Mouse (Mus musculus): ENCODE results near the gene Necap2. TPM values are rescaled to one million over a fixed set of nuclear protein-coding genes. Genes with fewer than 3 reads are reported as not detected.
A peak's percentile ranks its signal among the peaks of the same experiment; 100 is the strongest.

The Necap2 gene
- 87.5 and 93.3 TPM in 2 replicates for polyA plus RNA-seq (2015; fragmentation: Nextera tagmentation; extraction: Ambion mirVana)

DNA sequence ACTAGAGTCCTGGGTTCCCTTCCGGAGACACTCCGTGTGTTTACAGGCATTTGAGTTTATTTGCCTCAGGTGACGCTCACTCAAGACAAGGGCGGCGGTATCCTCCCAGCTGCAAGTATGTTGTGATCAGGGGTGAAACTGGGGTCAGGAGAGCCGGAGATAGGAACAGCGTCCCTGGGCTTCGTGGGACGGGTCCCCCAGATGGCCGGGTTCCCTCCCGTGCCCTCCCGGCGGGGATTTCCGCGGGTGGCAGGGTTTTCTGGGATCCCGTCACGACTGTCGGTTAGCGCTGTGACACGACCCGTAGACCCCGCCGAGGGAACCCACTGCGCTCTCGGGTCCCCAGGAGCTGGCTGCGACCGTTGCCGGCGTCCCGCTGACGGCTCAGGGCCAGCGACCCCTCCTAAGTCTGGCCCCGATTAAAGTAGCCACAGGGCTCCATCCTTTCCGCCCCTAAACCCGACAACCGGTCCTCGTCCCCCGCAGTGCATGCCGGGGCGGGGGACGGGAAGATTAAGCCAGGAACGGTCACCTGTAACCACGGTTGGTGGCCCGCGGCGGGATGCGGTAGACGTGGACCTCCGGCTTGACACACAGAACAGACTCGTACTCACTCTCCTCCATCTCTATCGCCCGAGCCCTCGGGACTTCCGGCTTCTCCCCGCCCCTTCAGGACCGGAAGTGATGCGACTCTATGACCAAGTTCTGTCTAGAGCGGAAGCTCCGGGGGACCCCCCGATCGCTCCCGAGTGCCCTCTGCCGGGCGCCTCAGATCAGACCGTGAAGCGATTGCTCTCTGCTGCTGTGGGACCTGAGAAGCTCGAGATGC lies at the start of gene Necap2:
Necap2 (minus strand) TSS at position 677 of the 829 bp plus-strand sequence.
- under 1% methylated on average over 67 of the region's 67 CpGs for WGBS (ENCODE audit: insufficient replicate concordance)
- H3K9ac ChIP-seq (ENCODE audit: low read depth, low read length), result peak within 1 kb of the TSS; percentile 90
- no peaks in the 10 kb centered on the region for H3K9me3 ChIP-seq (replicated peaks; ENCODE audit: control insufficient read depth, low read length)
- H3K4me2 ChIP-seq (ENCODE audit: low read depth, low read length), result peak within 1 kb of the TSS; percentile 82
- H3K36me3 ChIP-seq (ENCODE audit: control insufficient read depth, insufficient read depth), result peaks cover 11% of the 10 kb centered on the region
- peak within 1 kb of the TSS; percentile 94 for H3K27ac ChIP-seq (ENCODE audit: low read length)
- peak within 1 kb of the TSS; percentile 88 for H3K4me3 ChIP-seq (ENCODE audit: low read depth, low read length)
- ATAC-seq (ENCODE audit: low read depth), result peak; percentile 83
- H3K27me3 ChIP-seq (ENCODE audit: control insufficient read depth, insufficient read depth, low read depth, low read length), result no peaks in the 10 kb centered on the region
- peaks cover 47% of the 10 kb centered on the region for H3K4me1 ChIP-seq (ENCODE audit: control insufficient read depth, low read depth, low read length)

GRCm38 (mm10) chr4:141123065-141123464 lies 44.9 kb upstream of the Necap2 start:
- Histone ChIP-seq H3K4me1 (ENCODE audit: control insufficient read depth, low read depth, low read length) (peaks cover 4% of the 10 kb centered on the region), H3K27ac (ENCODE audit: low read length) (no peak overlapping the region), H3K27me3 (ENCODE audit: control insufficient read depth, insufficient read depth, low read depth, low read length) (no peaks in the 10 kb centered on the region), H3K9ac (ENCODE audit: low read depth, low read length) (no peak overlapping the region), H3K4me3 (ENCODE audit: low read depth, low read length) (no peak overlapping the region), H3K4me2 (ENCODE audit: low read depth, low read length) (no peak overlapping the region), H3K9me3 (replicated peaks; ENCODE audit: control insufficient read depth, low read length) (no peaks in the 10 kb centered on the region), H3K36me3 (ENCODE audit: control insufficient read depth, insufficient read depth) (peaks cover 4% of the 10 kb centered on the region; the same call in 1 of the 2 replicates)
- ATAC-seq (ENCODE audit: low read depth), result no peak
- 42% methylated on average over 1 of the region's 1 CpGs for WGBS (ENCODE audit: insufficient replicate concordance)

GRCm38 (mm10) chr4:141122663-141123062 lies 44.5 kb upstream of the Necap2 start:
- H3K27ac ChIP-seq (ENCODE audit: low read length), result no peak overlapping the region
- WGBS (ENCODE audit: insufficient replicate concordance), result 73% methylated on average over 7 of the region's 7 CpGs

DNA sequence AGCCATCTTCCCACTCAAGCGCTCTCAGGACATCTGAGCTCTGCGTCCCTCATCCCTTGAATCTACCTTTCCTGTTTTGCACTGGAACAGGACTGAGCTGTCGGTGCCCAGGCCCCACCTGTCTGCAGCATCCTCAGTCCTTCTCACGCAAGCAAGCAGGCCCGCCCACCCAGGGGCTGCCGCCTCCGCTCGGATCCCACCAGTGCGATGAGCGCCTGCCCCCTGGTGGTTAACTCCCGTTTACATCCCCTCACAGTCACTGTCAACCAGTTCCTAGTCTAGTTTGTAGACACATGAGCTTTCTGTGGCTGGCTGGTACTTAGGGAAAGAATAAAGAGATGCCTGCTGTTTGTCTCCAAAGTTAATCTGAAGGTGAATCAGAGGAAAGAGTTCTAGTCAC lies 42.5 kb upstream of the Necap2 start:
- 29% methylated on average over 11 of the region's 11 CpGs for WGBS (ENCODE audit: insufficient replicate concordance)
- no peaks in the 10 kb centered on the region for H3K27me3 ChIP-seq (ENCODE audit: control insufficient read depth, insufficient read depth, low read depth, low read length)
- H3K9ac ChIP-seq (ENCODE audit: low read depth, low read length), result no peak overlapping the region
- no peak overlapping the region for H3K4me3 ChIP-seq (ENCODE audit: low read depth, low read length)
- no peak overlapping the region for H3K4me2 ChIP-seq (ENCODE audit: low read depth, low read length)
- peak; percentile 22; the same call in 1 of the 2 replicates for ATAC-seq (ENCODE audit: low read depth)
- H3K27ac ChIP-seq (ENCODE audit: low read length), result no peak overlapping the region
- peaks cover 6% of the 10 kb centered on the region for H3K4me1 ChIP-seq (ENCODE audit: control insufficient read depth, low read depth, low read length)
- no peaks in the 10 kb centered on the region for H3K9me3 ChIP-seq (replicated peaks; ENCODE audit: control insufficient read depth, low read length)
- H3K36me3 ChIP-seq (ENCODE audit: control insufficient read depth, insufficient read depth), result peaks cover 14% of the 10 kb centered on the region

More at GRCm38 (mm10) chr4:141122663-141123062, 44.5 kb upstream of the Necap2 start:
- no peak overlapping the region for H3K4me2 ChIP-seq (ENCODE audit: low read depth, low read length)
- no peak overlapping the region for H3K9ac ChIP-seq (ENCODE audit: low read depth, low read length)
- H3K36me3 ChIP-seq (ENCODE audit: control insufficient read depth, insufficient read depth), result peaks cover 8% of the 10 kb centered on the region
- no peaks in the 10 kb centered on the region for H3K9me3 ChIP-seq (replicated peaks; ENCODE audit: control insufficient read depth, low read length)
- ATAC-seq (ENCODE audit: low read depth), result no peak
- peaks cover 4% of the 10 kb centered on the region for H3K4me1 ChIP-seq (ENCODE audit: control insufficient read depth, low read depth, low read length)
- H3K27me3 ChIP-seq (ENCODE audit: control insufficient read depth, insufficient read depth, low read depth, low read length), result no peaks in the 10 kb centered on the region
- no peak overlapping the region for H3K4me3 ChIP-seq (ENCODE audit: low read depth, low read length)

DNA sequence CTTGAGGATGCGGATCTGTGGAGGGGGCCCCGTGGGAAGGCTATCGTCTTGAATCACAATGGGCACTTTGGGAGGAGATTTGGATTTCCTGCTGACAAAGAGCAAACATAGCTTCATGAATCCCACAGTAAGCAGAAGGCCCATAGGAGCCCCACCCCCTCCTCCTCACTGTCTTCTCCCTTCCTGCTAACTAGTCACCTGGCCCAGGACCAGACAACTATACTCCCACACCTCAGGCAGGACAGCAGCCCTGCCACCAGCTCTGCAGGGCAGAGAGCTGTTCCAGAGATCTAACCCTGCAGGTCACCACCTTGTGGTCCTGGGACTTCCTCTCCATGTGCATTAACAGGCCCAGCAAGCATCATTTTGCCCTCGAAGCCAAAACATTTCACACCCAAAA lies 40.5 kb upstream of the Necap2 start:
- no peak for ATAC-seq (ENCODE audit: low read depth)
- Histone ChIP-seq H3K27ac (ENCODE audit: low read length) (no peak overlapping the region), H3K4me3 (ENCODE audit: low read depth, low read length) (no peak overlapping the region), H3K9me3 (replicated peaks; ENCODE audit: control insufficient read depth, low read length) (no peaks in the 10 kb centered on the region), H3K4me1 (ENCODE audit: control insufficient read depth, low read depth, low read length) (peaks cover 8% of the 10 kb centered on the region), H3K4me2 (ENCODE audit: low read depth, low read length) (no peak overlapping the region), H3K9ac (ENCODE audit: low read depth, low read length) (no peak overlapping the region), H3K27me3 (ENCODE audit: control insufficient read depth, insufficient read depth, low read depth, low read length) (no peaks in the 10 kb centered on the region), H3K36me3 (ENCODE audit: control insufficient read depth, insufficient read depth) (peaks cover 23% of the 10 kb centered on the region)
- 57% methylated on average over 4 of the region's 4 CpGs for WGBS (ENCODE audit: insufficient replicate concordance)

DNA sequence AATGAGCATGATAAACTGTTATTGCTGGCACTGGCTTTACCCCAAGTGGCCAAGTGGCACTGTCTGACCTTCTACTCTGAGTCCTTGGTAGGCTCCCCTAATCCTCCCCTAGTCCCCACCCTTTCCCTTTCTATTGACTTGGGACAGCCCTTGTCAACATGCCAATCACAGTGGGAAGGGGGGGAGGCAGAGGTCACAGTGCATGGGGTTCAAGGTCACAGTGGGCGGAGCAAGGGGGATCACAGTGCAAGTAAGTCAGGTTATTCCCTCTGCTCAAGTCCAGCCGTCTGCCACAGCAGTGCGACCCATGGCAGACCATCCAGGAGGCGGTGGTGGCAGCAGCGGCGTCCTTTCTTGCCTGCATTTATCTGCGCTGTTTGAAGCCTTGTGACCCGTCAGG lies 37.2 kb upstream of the Necap2 start:
- 77% methylated on average over 8 of the region's 8 CpGs for WGBS (ENCODE audit: insufficient replicate concordance)

GRCm38 (mm10) chr4:141114521-141114981 lies 36.4 kb upstream of the Necap2 start:
- Histone ChIP-seq H3K9ac (ENCODE audit: low read depth, low read length) (no peak overlapping the region), H3K4me2 (ENCODE audit: low read depth, low read length) (no peak overlapping the region), H3K4me1 (ENCODE audit: control insufficient read depth, low read depth, low read length) (peaks cover 4% of the 10 kb centered on the region), H3K4me3 (ENCODE audit: low read depth, low read length) (no peak overlapping the region), H3K27me3 (ENCODE audit: control insufficient read depth, insufficient read depth, low read depth, low read length) (no peaks in the 10 kb centered on the region), H3K9me3 (replicated peaks; ENCODE audit: control insufficient read depth, low read length) (no peaks in the 10 kb centered on the region), H3K27ac (ENCODE audit: low read length) (no peak overlapping the region), H3K36me3 (ENCODE audit: control insufficient read depth, insufficient read depth) (peaks cover 23% of the 10 kb centered on the region)
- WGBS (ENCODE audit: insufficient replicate concordance), result 79% methylated on average over 6 of the region's 6 CpGs
- no peak for ATAC-seq (ENCODE audit: low read depth)

More for the DNA sequence above, 37.2 kb upstream of the Necap2 start:
- peaks cover 4% of the 10 kb centered on the region for H3K4me1 ChIP-seq (ENCODE audit: control insufficient read depth, low read depth, low read length)
- H3K9me3 ChIP-seq (replicated peaks; ENCODE audit: control insufficient read depth, low read length), result no peaks in the 10 kb centered on the region
- no peaks in the 10 kb centered on the region for H3K27me3 ChIP-seq (ENCODE audit: control insufficient read depth, insufficient read depth, low read depth, low read length)
- H3K36me3 ChIP-seq (ENCODE audit: control insufficient read depth, insufficient read depth), result peaks cover 23% of the 10 kb centered on the region
- peak; percentile 59 for ATAC-seq (ENCODE audit: low read depth)
- H3K27ac ChIP-seq (ENCODE audit: low read length), result no peak overlapping the region
- no peak overlapping the region for H3K9ac ChIP-seq (ENCODE audit: low read depth, low read length)
- H3K4me2 ChIP-seq (ENCODE audit: low read depth, low read length), result no peak overlapping the region
- H3K4me3 ChIP-seq (ENCODE audit: low read depth, low read length), result no peak overlapping the region

DNA sequence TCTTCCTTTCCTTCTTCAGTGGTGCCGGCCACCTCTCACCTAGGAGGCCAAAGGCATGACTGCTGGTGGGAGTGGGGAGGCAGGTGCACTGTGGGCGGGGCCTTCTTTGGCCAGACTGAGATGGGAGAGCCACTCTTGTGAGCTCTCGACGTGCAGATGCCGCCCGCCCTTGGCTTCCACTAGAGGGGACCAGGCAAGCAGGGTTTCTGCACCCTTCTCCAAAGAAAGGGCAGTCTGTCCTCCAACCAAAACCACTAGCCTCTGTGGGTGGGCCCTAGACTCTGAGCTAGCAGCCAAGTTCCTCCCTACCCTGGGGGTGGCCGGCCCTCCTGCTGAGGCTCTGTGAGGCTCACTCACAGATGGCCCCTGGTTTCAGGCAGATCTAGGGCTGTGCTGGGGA lies 35.7 kb upstream of the Necap2 start:
- H3K4me3 ChIP-seq (ENCODE audit: low read depth, low read length), result no peak overlapping the region
- no peaks in the 10 kb centered on the region for H3K9me3 ChIP-seq (replicated peaks; ENCODE audit: control insufficient read depth, low read length)
- peaks cover 23% of the 10 kb centered on the region for H3K36me3 ChIP-seq (ENCODE audit: control insufficient read depth, insufficient read depth)
- no peak overlapping the region for H3K27ac ChIP-seq (ENCODE audit: low read length)
- no peak overlapping the region for H3K4me2 ChIP-seq (ENCODE audit: low read depth, low read length)
- H3K27me3 ChIP-seq (ENCODE audit: control insufficient read depth, insufficient read depth, low read depth, low read length), result no peaks in the 10 kb centered on the region
- H3K9ac ChIP-seq (ENCODE audit: low read depth, low read length), result no peak overlapping the region
- WGBS (ENCODE audit: insufficient replicate concordance), result 57% methylated on average over 7 of the region's 7 CpGs
- peaks cover 4% of the 10 kb centered on the region for H3K4me1 ChIP-seq (ENCODE audit: control insufficient read depth, low read depth, low read length)
- no peak for ATAC-seq (ENCODE audit: low read depth)

- no peaks in the 10 kb centered on the region; the same call in 1 of the 2 replicates for H3K36me3 ChIP-seq (ENCODE audit: control insufficient read depth, insufficient read depth)
- H3K4me1 ChIP-seq (ENCODE audit: control insufficient read depth, low read depth, low read length), result no peaks in the 10 kb centered on the region
- no peaks in the 10 kb centered on the region for H3K27me3 ChIP-seq (ENCODE audit: control insufficient read depth, insufficient read depth, low read depth, low read length)
- no peaks in the 10 kb centered on the region for H3K9me3 ChIP-seq (replicated peaks; ENCODE audit: control insufficient read depth, low read length)
- H3K4me2 ChIP-seq (ENCODE audit: low read depth, low read length), result no peak overlapping the region
- H3K27ac ChIP-seq (ENCODE audit: low read length), result no peak overlapping the region
- no peak overlapping the region for H3K4me3 ChIP-seq (ENCODE audit: low read depth, low read length)
- H3K9ac ChIP-seq (ENCODE audit: low read depth, low read length), result no peak overlapping the region
- no peak for ATAC-seq (ENCODE audit: low read depth)
- WGBS (ENCODE audit: insufficient replicate concordance), result 55% methylated on average over 10 of the region's 10 CpGs
These were observed 30.1 kb upstream of the Necap2 start for GRCm38 (mm10) chr4:141108196-141108732.
